Mouse (Mus musculus): ENCODE measurements at regions not wholly inside any gene's neighbourhood (a gene's known extent, or its start where the extent isn't known, plus 50 kb on each side); places are given as distances from the start of the nearest gene placed in this dataset.
"Not testable (repeated sequence)": the region's sequence is repeated elsewhere in the genome, so short reads cannot be mapped to it uniquely, and the experiment has no call there.

- CTCF ChIA-PET = no interaction called here
These were observed 76.7 kb upstream of the Try4 start for GRCm38 (mm10) chr6:41225382-41225781.

- CTCF ChIA-PET = no interaction called here
These were observed 83.7 kb upstream of the Try4 start for GRCm38 (mm10) chr6:41218415-41218814.

- CTCF ChIA-PET = no interaction called here
These were observed 86.2 kb upstream of the Try4 start for GRCm38 (mm10) chr6:41215857-41216256.

- CTCF ChIA-PET = no interaction called here
These were observed 96.2 kb upstream of the Try4 start for GRCm38 (mm10) chr6:41205864-41206263.

- CTCF ChIA-PET = no interaction called here
These were observed 99.2 kb upstream of the Try4 start for GRCm38 (mm10) chr6:41202882-41203281.

GRCm38 (mm10) chr6:41202302-41202701 lies 99.8 kb upstream of the Try4 start:
- CTCF ChIA-PET = no interaction called here

GRCm38 (mm10) chr6:41194464-41194863 lies 107.6 kb upstream of the Try4 start:
- CTCF ChIA-PET = no interaction called here

GRCm38 (mm10) chr6:41191734-41192326 lies 110.2 kb upstream of the Try4 start:
- CTCF ChIA-PET = no interaction called here

GRCm38 (mm10) chr6:41188910-41189309 lies 113.2 kb upstream of the Try4 start:
- CTCF ChIA-PET = no interaction called here

- CTCF ChIA-PET = no interaction called here
These were observed 114.1 kb upstream of the Try4 start for GRCm38 (mm10) chr6:41187966-41188365.

- CTCF ChIA-PET = no interaction called here
These were observed 123.2 kb upstream of the Try4 start for GRCm38 (mm10) chr6:41178896-41179295.

- CTCF ChIA-PET = no interaction called here
These were observed 124.0 kb upstream of the Try4 start for GRCm38 (mm10) chr6:41178019-41178418.

- CTCF ChIA-PET = no interaction called here
These were observed 124.9 kb upstream of the Try4 start for GRCm38 (mm10) chr6:41177152-41177551.

GRCm38 (mm10) chr6:41176034-41176433 lies 126.0 kb upstream of the Try4 start:
- CTCF ChIA-PET = no interaction called here

- CTCF ChIA-PET = no interaction called here
These were observed 128.2 kb upstream of the 2210010C04Rik start for GRCm38 (mm10) chr6:41163491-41163890.

GRCm38 (mm10) chr6:41161693-41162092 lies 126.4 kb upstream of the 2210010C04Rik start:
- CTCF ChIA-PET = no interaction called here

GRCm38 (mm10) chr6:41152101-41152500 lies 116.8 kb upstream of the 2210010C04Rik start:
- CTCF ChIA-PET = no interaction called here

- CTCF ChIA-PET = no interaction called here
These were observed 116.2 kb upstream of the 2210010C04Rik start for GRCm38 (mm10) chr6:41151542-41151941.

- CTCF ChIA-PET = no interaction called here
These were observed 105.6 kb upstream of the 2210010C04Rik start for GRCm38 (mm10) chr6:41140916-41141315.

GRCm38 (mm10) chr6:41137401-41137777 lies 102.1 kb upstream of the 2210010C04Rik start:
- CTCF ChIA-PET = not testable (repeated sequence)

- CTCF ChIA-PET = no interaction called here
These were observed 101.5 kb upstream of the 2210010C04Rik start for GRCm38 (mm10) chr6:41136717-41137400.

- CTCF ChIA-PET = no interaction called here
These were observed 99.9 kb upstream of the 2210010C04Rik start for GRCm38 (mm10) chr6:41135160-41135559.

GRCm38 (mm10) chr6:41129906-41130305 lies 94.6 kb upstream of the 2210010C04Rik start:
- CTCF ChIA-PET = no interaction called here

- CTCF ChIA-PET = no interaction called here
These were observed 92.5 kb upstream of the 2210010C04Rik start for GRCm38 (mm10) chr6:41127816-41128215.

Measured in spleen, embryonic (tissue).